Mouse (Mus musculus): Measurements from ENCODE around the gene Frmpd2. TPM values are rescaled to one million over a fixed set of nuclear protein-coding genes. Genes with fewer than 3 reads are reported as not detected.

Gene Frmpd2
- polyA plus RNA-seq, 1 experiment from 2014 or later: 0.03 TPM

GRCm38 (mm10) chr14:33535317-33535716 is 63.8 kb downstream of the Frmpd2 start:
- ATAC-seq: no peak
- TF ChIP-seq CTCF (IDR thresholded peaks at IDR 0.05): no peak
- CTCF ChIA-PET: no interaction called here
- POLR2A ChIA-PET: no interaction called here
- H3K27me3 ChIP-seq: peaks cover 11% of the 10 kb centered on the region
- in situ Hi-C loops (cut with MboI; ENCODE audit: low pct_unique_long_range_greater_than_20kb): loop anchor here (5.0 kb wide), 3 partner anchors 153 to 323 kb away; partner anchors contain the start of gene Arhgap22
- DNase-seq (ENCODE audit: low read depth, low spot score): no peak

GRCm38 (mm10) chr14:33539559-33540167 is 68.2 kb downstream of the Frmpd2 start:
- in situ Hi-C loops (cut with MboI; ENCODE audit: low pct_unique_long_range_greater_than_20kb): loop anchor here (5.0 kb wide), 3 partner anchors 157 to 327 kb away; partner anchors contain the start of gene Arhgap22
- ATAC-seq: no peak
- DNase-seq (ENCODE audit: low read depth, low spot score): no peak
- CTCF ChIA-PET: no interaction called here
- H3K27me3 ChIP-seq: peaks cover 26% of the 10 kb centered on the region
- TF ChIP-seq CTCF (IDR thresholded peaks at IDR 0.05): no peak
- POLR2A ChIA-PET: no interaction called here

GRCm38 (mm10) chr14:33545565-33546143 is 74.2 kb downstream of the Frmpd2 start:
- ChIA-PET POLR2A (no interaction called here), CTCF (no interaction called here)
- DNase-seq (ENCODE audit: low read depth, low spot score) (no peak), ATAC-seq (no peak)
- H3K27me3 ChIP-seq: peaks cover 15% of the 10 kb centered on the region
- TF ChIP-seq CTCF (IDR thresholded peaks at IDR 0.05): no peak
- in situ Hi-C loops (cut with MboI; ENCODE audit: low pct_unique_long_range_greater_than_20kb): no loop called here

GRCm38 (mm10) chr14:33548650-33549049 is 77.2 kb downstream of the Frmpd2 start:
- no peak for TF ChIP-seq CTCF (IDR thresholded peaks at IDR 0.05)
- peaks cover 6% of the 10 kb centered on the region for H3K27me3 ChIP-seq
- ChIA-PET POLR2A (no interaction called here), CTCF (interaction anchor here (0.7 kb wide), 1 partner anchor 247 kb away, joined by 3 read pairs; no protein-coding TSS in a partner anchor)
- ATAC-seq (no peak), DNase-seq (ENCODE audit: low read depth, low spot score) (no peak)
- in situ Hi-C loops (cut with MboI; ENCODE audit: low pct_unique_long_range_greater_than_20kb): no loop called here

GRCm38 (mm10) chr14:33549856-33550255 is 78.4 kb downstream of the Frmpd2 start:
- no peak for TF ChIP-seq CTCF (IDR thresholded peaks at IDR 0.05)
- ATAC-seq (no peak), DNase-seq (ENCODE audit: low read depth, low spot score) (no peak)
- POLR2A ChIA-PET: no interaction called here
- in situ Hi-C loops (cut with MboI; ENCODE audit: low pct_unique_long_range_greater_than_20kb): no loop called here
- H3K27me3 ChIP-seq: no peaks in the 10 kb centered on the region
- CTCF ChIA-PET: interaction anchor here (1.1 kb wide), 1 partner anchor 10 kb away, joined by 3 read pairs; no protein-coding TSS in a partner anchor

GRCm38 (mm10) chr14:33570737-33571136 is 99.2 kb downstream of the Frmpd2 start:
- no peak for TF ChIP-seq CTCF (IDR thresholded peaks at IDR 0.05)
- DNase-seq (ENCODE audit: low read depth, low spot score) (no peak), ATAC-seq (no peak)
- peaks cover 26% of the 10 kb centered on the region for H3K27me3 ChIP-seq
- CTCF ChIA-PET: no interaction called here
- POLR2A ChIA-PET: interaction anchor here (0.8 kb wide), 1 partner anchor 128 kb away, joined by 3 read pairs; no protein-coding TSS in a partner anchor
- in situ Hi-C loops (cut with MboI; ENCODE audit: low pct_unique_long_range_greater_than_20kb): no loop called here

- ChIA-PET POLR2A (interaction anchor here (0.8 kb wide), 1 partner anchor 776 kb away, joined by 4 read pairs; no protein-coding TSS in a partner anchor), CTCF (no interaction called here)
- ATAC-seq (no peak), DNase-seq (ENCODE audit: low read depth, low spot score) (no peak)
- TF ChIP-seq CTCF (IDR thresholded peaks at IDR 0.05): no peak
- H3K27me3 ChIP-seq: peaks cover 29% of the 10 kb centered on the region
- in situ Hi-C loops (cut with MboI; ENCODE audit: low pct_unique_long_range_greater_than_20kb): no loop called here
These were observed 102.1 kb downstream of the Frmpd2 start for GRCm38 (mm10) chr14:33573643-33574042.

GRCm38 (mm10) chr14:33579771-33580484 is 108.4 kb downstream of the Frmpd2 start:
- TF ChIP-seq CTCF (IDR thresholded peaks at IDR 0.05): peak; percentile 29

GRCm38 (mm10) chr14:33588951-33589350 is 117.5 kb downstream of the Frmpd2 start, which contains the start of gene Ptpn20:
Gene Ptpn20, plus strand, starts transcription at chr14:33589207.
- ATAC-seq (no peak), DNase-seq (ENCODE audit: low read depth, low spot score) (no peak)
- peaks cover 6% of the 10 kb centered on the region for H3K27me3 ChIP-seq
- ChIA-PET CTCF (no interaction called here), POLR2A (no interaction called here)
- in situ Hi-C loops (cut with MboI; ENCODE audit: low pct_unique_long_range_greater_than_20kb): no loop called here
- TF ChIP-seq CTCF (IDR thresholded peaks at IDR 0.05): peak; percentile 46

More at GRCm38 (mm10) chr14:33579771-33580484, 108.4 kb downstream of the Frmpd2 start:
- CTCF ChIA-PET: no interaction called here
- DNase-seq (ENCODE audit: low read depth, low spot score): no peak
- POLR2A ChIA-PET: no interaction called here
- ATAC-seq: no peak
- H3K27me3 ChIP-seq: peaks cover 19% of the 10 kb centered on the region
- in situ Hi-C loops (cut with MboI; ENCODE audit: low pct_unique_long_range_greater_than_20kb): no loop called here

GRCm38 (mm10) chr14:33598376-33599130 is 127.1 kb downstream of the Frmpd2 start:
- DNase-seq (ENCODE audit: low read depth, low spot score): no peak
- H3K27me3 ChIP-seq: peaks cover 26% of the 10 kb centered on the region
- in situ Hi-C loops (cut with MboI; ENCODE audit: low pct_unique_long_range_greater_than_20kb): no loop called here
- ChIA-PET CTCF (interaction anchor here (1.4 kb wide), 1 partner anchor 9 kb away, joined by 3 read pairs; no protein-coding TSS in a partner anchor), POLR2A (no interaction called here)
- no peak for TF ChIP-seq CTCF (IDR thresholded peaks at IDR 0.05)
- no peak for ATAC-seq
